Mouse (Mus musculus) midbrain, postnatal 0 days (tissue): ENCODE data around the gene Clec1a. TPM values are rescaled to one million over a fixed set of nuclear protein-coding genes. Genes with fewer than 3 reads are reported as not detected.

ENCODE experiments used
- ATAC-seq: fragments of 200-750 bp; cut with Nextera tagmentation; 2 replicates; pipeline ENCODE4 v1.8.0; 2017; ENCODE audit warnings: moderate number of reproducible peaks, mild to moderate bottlenecking, moderate TSS enrichment, moderate library complexity; ENCODE audit not compliant: low FRiP score
- DNase-seq: peaks from one replicate; pipeline ENCODE4 v3.0.0-alpha.2; 2015; ENCODE audit warnings: low spot score
- H3K27ac ChIP-seq: fragments of 300-500 bp; sonication (generic); 2 replicates; pipeline ENCODE4 v1.5.1; 2014; ENCODE audit warnings: low read depth, mild to moderate bottlenecking, low read length, mixed read lengths
- H3K27me3 ChIP-seq: fragments of 300-500 bp; sonication (generic); 2 replicates; pipeline ENCODE4 v1.6.1; 2014; ENCODE audit warnings: low read length, control low read depth, mixed read lengths; ENCODE audit not compliant: insufficient read depth
- H3K36me3 ChIP-seq: fragments of 300-500 bp; sonication (generic); 2 replicates; pipeline ENCODE4 v1.6.1; 2014; ENCODE audit warnings: low read length, control low read depth, mixed read lengths; ENCODE audit not compliant: insufficient read depth
- H3K4me1 ChIP-seq: fragments of 300-500 bp; sonication (generic); 2 replicates; pipeline ENCODE4 v1.6.1; 2014; ENCODE audit warnings: mild to moderate bottlenecking, control low read depth, antibody characterized with exemption, low read length, mixed read lengths; ENCODE audit not compliant: insufficient read depth
- H3K4me2 ChIP-seq: fragments of 300-500 bp; sonication (generic); 2 replicates; pipeline ENCODE4 v1.6.1; 2014; ENCODE audit warnings: low read depth, mild to moderate bottlenecking, low read length, mixed read lengths; ENCODE audit not compliant: poor library complexity, severe bottlenecking
- H3K4me3 ChIP-seq: fragments of 300-500 bp; sonication (generic); 2 replicates; pipeline ENCODE4 v1.5.1; 2014; ENCODE audit warnings: low read depth, mild to moderate bottlenecking, low read length, moderate library complexity
- H3K9ac ChIP-seq: fragments of 300-500 bp; sonication (generic); replicated peaks from 2 replicates; pipeline ENCODE4 v1.6.1; 2014; ENCODE audit warnings: mild to moderate bottlenecking, low read length, moderate library complexity, mixed read lengths; ENCODE audit not compliant: poor library complexity, severe bottlenecking
- H3K9me3 ChIP-seq: fragments of 300-500 bp; sonication (generic); 2 replicates; pipeline ENCODE4 v1.6.1; 2016; ENCODE audit warnings: low read length, control low read depth
- CTCF ChIP-seq: IDR thresholded peaks from 2 replicates; pipeline ENCODE4 v1.5.1; 2016; ENCODE audit warnings: antibody characterized with exemption, mild to moderate bottlenecking
- WGBS: fragments of 180-500 bp; shearing (Covaris S2); extraction: QIAGEN DNeasy Blood & Tissue Kit; methylation state at CpG from one replicate; pipeline ENCODE4 v1.1.7; 2014; 5-methylcytosine and 5-hydroxymethylcytosine counted together
- polyA plus RNA-seq: library from polyadenylated mRNA; unstranded; fragments of >200 nt; fragmentation: Nextera tagmentation; extraction: Ambion mirVana; gene quantifications from 2 replicates; pipeline ENCODE4 v1.2.1, GENCODE M21; 2015
- total RNA-seq: library from RNA; depleted of rRNA; stranded (reverse); fragments of >200 nt; gene quantifications from 2 replicates; pipeline ENCODE4 v1.2.3, GENCODE M21; 2014

Clec1a gene
- total and polyA plus RNA-seq, 2 experiments from 2014 or later: 2.6 to 5.6 TPM

DNA sequence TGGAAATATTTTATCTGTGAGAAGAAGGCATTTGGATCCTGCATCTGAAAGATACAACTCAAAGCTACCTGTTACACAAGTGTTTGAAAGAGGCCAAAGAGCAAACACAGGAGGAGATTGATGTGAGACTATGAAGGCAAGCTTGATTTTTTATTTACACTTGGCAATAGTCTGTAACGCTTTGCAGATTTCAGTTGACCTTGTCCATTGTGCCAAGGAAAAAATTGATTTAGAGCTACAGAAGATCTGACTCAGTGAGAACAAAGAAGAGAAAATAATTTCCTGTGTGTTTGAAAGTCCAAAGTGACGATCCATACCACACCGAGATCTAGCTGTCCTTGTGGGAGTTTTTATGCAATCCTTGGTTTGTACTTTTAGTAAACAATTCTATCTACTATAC is 29.5 kb downstream of the Clec1a start:
- Histone ChIP-seq H3K27ac (no peak overlapping the region), H3K4me3 (no peak overlapping the region), H3K4me1 (no peaks in the 10 kb centered on the region), H3K9me3 (no peaks in the 10 kb centered on the region), H3K9ac (no peak overlapping the region), H3K27me3 (no peaks in the 10 kb centered on the region), H3K4me2 (no peak overlapping the region), H3K36me3 (no peaks in the 10 kb centered on the region)
- DNase-seq (no peak), ATAC-seq (no peak)
- TF ChIP-seq CTCF: no peak
- 83% methylated on average over 3 of the region's 3 CpGs for WGBS

DNA sequence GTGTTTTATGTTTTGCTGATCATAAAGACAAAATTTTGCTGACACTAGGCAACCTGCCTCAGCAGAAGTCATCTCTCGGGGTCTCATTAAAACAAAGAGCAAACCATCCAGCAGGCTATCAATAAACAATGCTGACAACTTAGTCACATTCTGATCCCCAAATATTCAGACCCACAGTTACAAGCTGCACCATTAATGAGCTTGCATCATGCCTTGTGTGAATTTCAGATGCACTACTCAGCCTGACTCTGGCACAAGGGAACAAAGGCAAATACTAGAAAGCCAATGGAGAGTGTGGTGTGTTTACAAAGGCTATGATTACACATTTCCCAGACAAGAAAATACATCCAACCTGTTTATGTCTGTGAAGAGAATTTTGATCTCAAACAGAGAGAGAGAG is 37.6 kb downstream of the Clec1a start:
- H3K27ac ChIP-seq: no peak overlapping the region
- no peak for TF ChIP-seq CTCF
- H3K4me3 ChIP-seq: no peak overlapping the region
- H3K36me3 ChIP-seq: no peaks in the 10 kb centered on the region
- H3K9me3 ChIP-seq: no peaks in the 10 kb centered on the region
- no peak overlapping the region for H3K9ac ChIP-seq
- ATAC-seq (peak; percentile 54; the same call in 1 of the 2 replicates), DNase-seq (no peak)
- H3K4me1 ChIP-seq: no peaks in the 10 kb centered on the region
- 78% methylated on average over 1 of the region's 1 CpGs for WGBS
- H3K4me2 ChIP-seq: no peak overlapping the region
- no peaks in the 10 kb centered on the region for H3K27me3 ChIP-seq

DNA sequence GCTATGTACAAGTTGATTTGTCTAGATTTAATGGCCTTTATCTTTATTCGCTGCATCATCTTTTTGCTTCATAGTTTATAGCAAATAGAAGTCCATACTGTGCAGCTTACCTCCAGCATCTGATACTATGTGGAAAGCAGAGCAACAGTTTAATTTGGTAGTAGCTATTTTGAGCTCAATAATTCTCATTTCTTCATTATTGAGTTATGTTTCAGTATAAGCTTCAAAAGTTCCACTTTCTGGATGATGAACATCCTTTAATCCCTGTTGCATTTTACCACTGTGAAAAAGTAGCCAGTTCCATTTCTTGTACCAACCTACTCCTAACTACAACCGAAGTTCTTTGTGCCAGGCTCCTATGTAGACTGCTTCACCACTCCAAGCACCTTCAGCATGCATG is 43.2 kb downstream of the Clec1a start, which contains the start of gene Clec9a:
Clec9a (plus strand) TSS at position 301 of the 400 bp plus-strand sequence.
- Histone ChIP-seq H3K9ac (no peak within 1 kb of the TSS), H3K4me2 (no peak within 1 kb of the TSS), H3K36me3 (no peaks in the 10 kb centered on the region), H3K4me3 (no peak within 1 kb of the TSS), H3K27ac (no peak within 1 kb of the TSS), H3K9me3 (no peaks in the 10 kb centered on the region), H3K4me1 (no peaks in the 10 kb centered on the region), H3K27me3 (no peaks in the 10 kb centered on the region)
- 93% methylated on average over 2 of the region's 2 CpGs for WGBS
- DNase-seq: no peak
- no peak for ATAC-seq
- no peak for TF ChIP-seq CTCF

DNA sequence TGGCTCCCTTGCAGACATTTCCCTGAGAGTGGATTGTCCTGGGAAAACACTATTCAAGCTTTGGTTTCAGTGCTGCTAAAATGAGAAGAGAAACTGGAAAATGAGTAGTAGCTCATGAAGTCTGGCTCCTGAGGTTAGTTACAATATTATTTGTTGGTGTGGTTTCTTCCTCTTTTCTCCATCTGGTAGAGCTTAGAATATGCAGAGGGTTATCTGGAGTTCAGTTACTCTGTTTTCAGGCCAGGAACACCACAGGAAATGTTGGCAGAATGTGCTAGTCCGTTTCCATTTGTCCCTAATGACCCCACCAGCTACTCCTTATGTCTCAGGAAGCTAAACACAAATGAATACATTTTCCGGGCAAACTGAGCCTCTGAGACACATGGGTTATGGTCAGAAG is 44.5 kb downstream of the Clec1a start:
- H3K27me3 ChIP-seq: no peaks in the 10 kb centered on the region
- H3K9ac ChIP-seq: no peak overlapping the region
- 51% methylated on average over 2 of the region's 2 CpGs for WGBS
- H3K4me2 ChIP-seq: no peak overlapping the region
- no peaks in the 10 kb centered on the region for H3K36me3 ChIP-seq
- no peak overlapping the region for H3K27ac ChIP-seq
- H3K4me1 ChIP-seq: no peaks in the 10 kb centered on the region
- ATAC-seq (no peak), DNase-seq (no peak)
- no peaks in the 10 kb centered on the region for H3K9me3 ChIP-seq
- no peak overlapping the region for H3K4me3 ChIP-seq
- TF ChIP-seq CTCF: no peak

DNA sequence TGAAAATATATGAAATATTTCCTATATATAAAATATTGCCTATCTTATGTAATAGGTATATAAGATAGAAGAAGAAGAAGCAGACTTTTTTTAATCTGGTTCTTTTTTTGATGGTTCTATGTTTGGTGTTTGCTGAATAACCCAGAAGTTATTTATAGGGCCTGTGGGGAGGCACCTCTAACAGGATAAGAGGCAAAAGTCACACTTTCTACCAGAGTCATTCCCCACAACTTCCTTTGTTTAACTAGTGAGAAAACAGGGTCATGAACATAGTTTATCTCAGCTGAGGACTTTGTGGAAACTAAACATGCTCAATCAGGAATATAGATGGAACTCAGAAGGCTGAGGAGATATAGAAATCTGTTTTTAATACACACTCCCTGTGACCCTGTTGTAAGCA is 45.8 kb downstream of the Clec1a start:
- H3K27me3 ChIP-seq: no peaks in the 10 kb centered on the region
- H3K4me1 ChIP-seq: no peaks in the 10 kb centered on the region
- ATAC-seq: no peak

DNA sequence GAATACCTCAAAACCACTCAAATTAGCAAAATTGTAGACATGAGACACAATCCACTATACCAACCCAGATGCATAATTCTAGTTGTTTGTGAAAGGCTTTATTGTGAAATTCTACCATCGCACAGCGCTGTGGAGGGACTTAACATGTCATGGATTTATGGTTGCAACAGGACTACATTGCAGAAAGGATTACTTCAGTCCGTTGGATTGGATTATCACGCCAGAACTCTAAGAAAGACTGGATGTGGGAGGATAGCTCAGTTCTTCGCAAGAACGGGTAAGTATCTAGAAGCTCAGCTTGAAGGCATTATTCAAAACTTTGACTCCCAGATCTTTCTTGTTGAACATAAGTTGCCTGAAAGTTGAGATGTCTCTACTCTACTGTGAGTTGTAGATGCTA is 48.4 kb downstream of the Clec1a start:
- Histone ChIP-seq H3K27me3 (no peaks in the 10 kb centered on the region), H3K9me3 (no peaks in the 10 kb centered on the region), H3K27ac (no peak overlapping the region)

More for the DNA sequence above, 45.8 kb downstream of the Clec1a start:
- Histone ChIP-seq H3K9me3 (no peaks in the 10 kb centered on the region), H3K9ac (no peak overlapping the region), H3K4me2 (no peak overlapping the region), H3K4me3 (no peak overlapping the region), H3K36me3 (no peaks in the 10 kb centered on the region), H3K27ac (no peak overlapping the region)
- no peak for DNase-seq
- no peak for TF ChIP-seq CTCF

More for the DNA sequence above, 48.4 kb downstream of the Clec1a start:
- TF ChIP-seq CTCF: no peak
- Histone ChIP-seq H3K9ac (no peak overlapping the region), H3K4me3 (no peak overlapping the region), H3K4me2 (no peak overlapping the region), H3K4me1 (no peaks in the 10 kb centered on the region), H3K36me3 (no peaks in the 10 kb centered on the region)
- 27% methylated on average over 6 of the region's 6 CpGs for WGBS
- no peak for ATAC-seq
- DNase-seq: no peak
